ENCODE assay signal across 12 mouse cellular contexts in the genomic region with DNA sequence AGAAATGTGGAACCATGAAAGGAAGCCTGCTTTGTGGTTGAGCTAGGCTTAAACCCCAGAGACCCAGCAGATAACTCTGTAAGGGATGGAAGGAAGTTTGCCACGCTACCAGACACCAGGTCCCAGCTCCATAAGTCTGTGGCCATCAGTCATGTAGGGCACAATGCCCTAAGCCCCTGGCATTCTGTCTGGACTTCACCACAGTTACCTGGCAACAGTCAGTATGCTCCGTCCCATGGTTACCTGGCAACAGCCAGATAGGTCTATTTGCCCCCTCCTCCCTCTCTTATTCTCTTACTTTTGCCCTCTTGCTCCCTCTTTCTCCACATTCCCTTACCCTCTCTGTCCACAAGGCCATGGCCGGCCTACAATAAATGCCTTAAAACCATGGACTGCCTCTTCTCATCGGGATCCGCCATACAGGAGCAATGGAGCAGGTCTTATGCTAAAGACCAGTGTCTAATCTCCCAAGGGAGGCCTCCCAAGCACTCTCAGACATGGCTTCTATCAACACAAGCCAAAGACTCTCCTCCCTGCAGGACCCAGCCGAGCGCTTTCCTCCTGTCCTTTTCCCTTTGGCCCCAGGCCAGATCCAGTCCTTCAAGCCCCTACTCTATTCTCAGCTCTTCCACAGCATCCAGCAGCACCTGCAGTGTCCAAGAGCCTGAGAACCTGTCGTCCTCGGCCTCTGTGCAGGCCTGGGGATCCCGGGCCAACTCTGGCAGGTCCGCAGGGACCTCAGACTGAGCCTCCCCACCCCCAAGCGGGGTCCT.
DNase-seq lines count a peak whose midpoint lies in the region; ATAC-seq and TF ChIP-seq lines count a peak whose summit lies in the region.
"Had no signal": no experiment of that assay in that cellular context is flagged by ENCODE, and none has a peak within 500 bp of the region (broad histone marks: within the 10 kb centered on the region; RNA-seq: fewer than 3 reads in every experiment).

No protein-coding gene starts in this region.

- no peak for TF ChIP-seq CTCF in hindbrain, postnatal 0 days (IDR thresholded peaks at IDR 0.05; ENCODE audit: low read depth)

- 67% methylated on average over 12 of the region's 12 CpGs for WGBS in hindbrain, embryonic 11.5 days
- 73% methylated on average over 12 of the region's 12 CpGs for WGBS in hindbrain, embryonic 12.5 days
- WGBS in midbrain, embryonic 13.5 days = 67% methylated on average over 12 of the region's 12 CpGs
- 58% methylated on average over 12 of the region's 12 CpGs for WGBS in midbrain, embryonic 14.5 days
- whole genome bisulfite sequencing in hindbrain, postnatal 0 days = 54% methylated on average over 12 of the region's 12 CpGs

- H3K27ac ChIP-seq in hindbrain, embryonic 11.5 days (ENCODE audit: low read depth, low read length) = no peak overlapping the region
- no peak overlapping the region for H3K27ac ChIP-seq in hindbrain, embryonic 12.5 days
- no peak overlapping the region for H3K27ac ChIP-seq in midbrain, embryonic 13.5 days
- no peak overlapping the region for H3K27ac ChIP-seq in midbrain, embryonic 14.5 days (replicated peaks; ENCODE audit: low read depth, low read length)
- H3K27ac ChIP-seq in hindbrain, postnatal 0 days = no peak overlapping the region
- H3K27ac ChIP-seq: liver, embryonic 15.5 days had no signal

- no peak overlapping the region for H3K4me2 ChIP-seq in hindbrain, embryonic 11.5 days (replicated peaks; ENCODE audit: low read depth, low read length)
- no peak overlapping the region for H3K4me2 ChIP-seq in hindbrain, embryonic 12.5 days (replicated peaks)
- no peak overlapping the region for H3K4me2 ChIP-seq in midbrain, embryonic 13.5 days (replicated peaks)
- H3K4me2 ChIP-seq in midbrain, embryonic 14.5 days (ENCODE audit: low read length) = no peak overlapping the region
- no peak overlapping the region for H3K4me2 ChIP-seq in hindbrain, postnatal 0 days (ENCODE audit: low read depth, low read length)
- H3K4me2 ChIP-seq: liver, embryonic 15.5 days had no signal

- no peaks in the 10 kb centered on the region for H3K9me3 ChIP-seq in hindbrain, embryonic 11.5 days (ENCODE audit: control insufficient read depth, low read length)
- no peaks in the 10 kb centered on the region; the same call in 1 of the 2 replicates for H3K9me3 ChIP-seq in hindbrain, embryonic 12.5 days (replicated peaks)
- no peaks in the 10 kb centered on the region for H3K9me3 ChIP-seq in midbrain, embryonic 13.5 days
- H3K9me3 ChIP-seq in midbrain, embryonic 14.5 days (ENCODE audit: control insufficient read depth, low read length) = no peaks in the 10 kb centered on the region
- no peaks in the 10 kb centered on the region for H3K9me3 ChIP-seq in hindbrain, postnatal 0 days (ENCODE audit: low read length)
- H3K9me3 ChIP-seq: G1E; liver, embryonic 15.5 days had no signal

- H3K4me1 ChIP-seq in hindbrain, embryonic 11.5 days (replicated peaks; ENCODE audit: control insufficient read depth, insufficient read depth, low read length) = no peaks in the 10 kb centered on the region
- no peaks in the 10 kb centered on the region for H3K4me1 ChIP-seq in hindbrain, embryonic 12.5 days
- H3K4me1 ChIP-seq in midbrain, embryonic 13.5 days (replicated peaks) = 0 out of 2 replicates have a peak, but pooled peaks cover 5% of the 10 kb centered on the region
- no peaks in the 10 kb centered on the region for H3K4me1 ChIP-seq in midbrain, embryonic 14.5 days (ENCODE audit: control insufficient read depth, insufficient read depth, low read length)
- no peaks in the 10 kb centered on the region for H3K4me1 ChIP-seq in hindbrain, postnatal 0 days (ENCODE audit: insufficient read depth, low read length)
- H3K4me1 ChIP-seq: liver, embryonic 15.5 days had no signal

- no peak overlapping the region for H3K9ac ChIP-seq in hindbrain, embryonic 11.5 days (ENCODE audit: low read depth, low read length)
- no peak overlapping the region for H3K9ac ChIP-seq in hindbrain, embryonic 12.5 days
- H3K9ac ChIP-seq in midbrain, embryonic 13.5 days (replicated peaks) = no peak overlapping the region
- H3K9ac ChIP-seq in midbrain, embryonic 14.5 days (replicated peaks; ENCODE audit: low read length) = no peak overlapping the region
- no peak overlapping the region for H3K9ac ChIP-seq in hindbrain, postnatal 0 days (replicated peaks; ENCODE audit: low read length)
- H3K9ac ChIP-seq: liver, embryonic 15.5 days had no signal

- peak; percentile 58 to 65 for DNase-seq in cerebellum, postnatal 14 days
- DNase-seq in cerebellum, adult 11-12 months = no peak
- no peak for DNase-seq in hindbrain, embryonic 11.5 days (ENCODE audit: low spot score)
- no peak for DNase-seq in midbrain, embryonic 14.5 days
- DNase-seq in hindbrain, postnatal 0 days (ENCODE audit: low spot score) = peak; percentile 17
- DNase-seq in layer of hippocampus, postnatal 25 days (ENCODE audit: extremely low spot score in 1 of 2, low spot score in 1 of 2) = no peak
- DNase-seq: kidney, adult 8-10 months; layer of hippocampus, adult 9-11 months had no signal

- H3K4me3 ChIP-seq in hindbrain, embryonic 11.5 days (ENCODE audit: low read depth, low read length) = no peak overlapping the region
- no peak overlapping the region for H3K4me3 ChIP-seq in hindbrain, embryonic 12.5 days
- H3K4me3 ChIP-seq in midbrain, embryonic 13.5 days (replicated peaks) = no peak overlapping the region
- no peak overlapping the region for H3K4me3 ChIP-seq in midbrain, embryonic 14.5 days (replicated peaks; ENCODE audit: low read depth, low read length)
- no peak overlapping the region for H3K4me3 ChIP-seq in hindbrain, postnatal 0 days (ENCODE audit: low read length)
- H3K4me3 ChIP-seq: liver, embryonic 15.5 days had no signal

- no peaks in the 10 kb centered on the region for H3K27me3 ChIP-seq in hindbrain, embryonic 11.5 days (ENCODE audit: control insufficient read depth, insufficient read depth, low read length)
- H3K27me3 ChIP-seq in hindbrain, embryonic 12.5 days = no peaks in the 10 kb centered on the region
- H3K27me3 ChIP-seq in midbrain, embryonic 13.5 days = no peaks in the 10 kb centered on the region
- H3K27me3 ChIP-seq in midbrain, embryonic 14.5 days (ENCODE audit: control insufficient read depth, insufficient read depth, low read length) = no peaks in the 10 kb centered on the region
- no peaks in the 10 kb centered on the region for H3K27me3 ChIP-seq in hindbrain, postnatal 0 days (ENCODE audit: insufficient read depth, low read length)
- H3K27me3 ChIP-seq: liver, embryonic 15.5 days had no signal

- peak; percentile 45 for ATAC-seq in hindbrain, embryonic 11.5 days (ENCODE audit: low FRiP score)
- no peak for ATAC-seq in hindbrain, embryonic 12.5 days (ENCODE audit: low FRiP score)
- ATAC-seq in midbrain, embryonic 13.5 days = peak; percentile 37; the same call in 1 of the 2 replicates
- no peak for ATAC-seq in midbrain, embryonic 14.5 days (ENCODE audit: low FRiP score, low TSS enrichment)
- peak; percentile 58; the same call in 1 of the 2 replicates for ATAC-seq in hindbrain, postnatal 0 days

- H3K36me3 ChIP-seq in hindbrain, embryonic 11.5 days (ENCODE audit: control insufficient read depth, insufficient read depth, low read length) = no peaks in the 10 kb centered on the region
- no peaks in the 10 kb centered on the region for H3K36me3 ChIP-seq in hindbrain, embryonic 12.5 days
- no peaks in the 10 kb centered on the region for H3K36me3 ChIP-seq in midbrain, embryonic 13.5 days
- H3K36me3 ChIP-seq in midbrain, embryonic 14.5 days (ENCODE audit: control insufficient read depth, insufficient read depth, low read length) = no peaks in the 10 kb centered on the region
- no peaks in the 10 kb centered on the region for H3K36me3 ChIP-seq in hindbrain, postnatal 0 days (ENCODE audit: insufficient read depth, low read length)
- H3K36me3 ChIP-seq: G1E; liver, embryonic 15.5 days had no signal

Comparison
In these comparisons a context has a peak if more than half of its experiments do, and no peak if none do; other contexts are left out.
1. DNase-seq: peak in cerebellum, postnatal 14 days (2 of 2) and hindbrain, postnatal 0 days (single experiment); none in cerebellum, adult 11-12 months (single experiment), hindbrain, embryonic 11.5 days (single experiment), midbrain, embryonic 14.5 days (single experiment) and layer of hippocampus, postnatal 25 days (0 of 2).
2. ATAC-seq: peak in hindbrain, embryonic 11.5 days (single experiment), midbrain, embryonic 13.5 days (single experiment) and hindbrain, postnatal 0 days (single experiment); none in hindbrain, embryonic 12.5 days (single experiment) and midbrain, embryonic 14.5 days (single experiment).